Mouse (Mus musculus) spleen, postnatal 14 days (tissue): ENCODE results near the gene Olfr538.
"Not testable (repeated sequence)": the region's sequence is repeated elsewhere in the genome, so short reads cannot be mapped to it uniquely, and the experiment has no call there.

Experiments
- DNase-seq, 2 experiments: peaks; one replicate each; pipeline ENCODE4 v3.0.0; 2021 to 2022; ENCODE audit warnings: low spot score in 2 of 2

Gene Olfr538

GRCm38 (mm10) chr7:140567586-140567985 lies at the start of gene Olfr538:
Gene Olfr538 (plus strand): TSS chr7:140567886.
- DNase-seq: no peak

GRCm38 (mm10) chr7:140539746-140540145 lies 27.9 kb upstream of the Olfr538 start:
- DNase-seq: no peak

- not testable (repeated sequence) for DNase-seq
Measured at GRCm38 (mm10) chr7:140600969-140601368, 33.3 kb downstream of the Olfr538 start, which contains the start of gene Olfr46. Gene Olfr46 (plus strand): TSS chr7:140601269.
